Mouse (Mus musculus) heart, adult 2 months (tissue): ENCODE measurements around the gene Bcas3.

Source experiments
- CTCF ChIP-seq: fragments of 200-600 bp; IDR thresholded peaks from 2 replicates; pipeline ENCODE4 v1.8.1; 2022; ENCODE audit warnings: antibody characterized with exemption, mild to moderate bottlenecking, moderate library complexity
- EP300 ChIP-seq: fragments of 200-500 bp; IDR thresholded peaks from 2 replicates; pipeline ENCODE4 v1.6.1; 2011; ENCODE audit warnings: low read depth, low read length, control low read depth; ENCODE audit not compliant: insufficient read depth
- POLR2A ChIP-seq: fragments of 200-500 bp; IDR thresholded peaks from 2 replicates; pipeline ENCODE4 v1.6.1; 2011; ENCODE audit warnings: mild to moderate bottlenecking, low read depth, low read length, control low read depth; ENCODE audit not compliant: insufficient read depth

GRCm38 (mm10) chr11:85739266-85739977 is 386.5 kb downstream of the Bcas3 start:
- no peak for TF ChIP-seq POLR2A
- TF ChIP-seq CTCF, result no peak
- no peak for TF ChIP-seq EP300
